Comparison of ENCODE assay signal across 8 mouse cellular contexts in genomic region chr11:88822991-88823390, GRCm38 (mm10). TPM values are rescaled to one million over a fixed set of nuclear protein-coding genes. Genes with fewer than 3 reads are reported as not detected.
DNase-seq lines count a peak whose midpoint lies in the region; ATAC-seq and TF ChIP-seq lines count a peak whose summit lies in the region.

No protein-coding gene starts in this region.

- TF ChIP-seq POLR2A in limb, embryonic 14.5 days (IDR thresholded peaks at IDR 0.05; ENCODE audit: borderline replicate concordance, extremely low read depth, insufficient read depth, insufficient read length): peak; percentile 25; the same call in 1 of the 2 replicates
- no peak for TF ChIP-seq POLR2A in myocyte (IDR thresholded peaks at IDR 0.05; ENCODE audit: insufficient read length, low read depth)
- no peak for TF ChIP-seq POLR2A in thymus, adult 2 months (IDR thresholded peaks at IDR 0.05; ENCODE audit: control insufficient read depth, extremely low read depth, insufficient read depth, low read length, poor library complexity)

- H3K4me2 ChIP-seq in embryonic facial prominence, embryonic 11.5 days (ENCODE audit: low read depth, low read length): peak overlapping the region; percentile 34
- H3K4me2 ChIP-seq in heart, embryonic 11.5 days: peak overlapping the region; percentile 63
- peak overlapping the region; percentile 59 for H3K4me2 ChIP-seq in kidney, embryonic 15.5 days
- H3K4me2 ChIP-seq in limb, embryonic 14.5 days (replicated peaks; ENCODE audit: low read depth, low read length, severe bottlenecking): peak overlapping the region; percentile 40
- H3K4me2 ChIP-seq in myocyte (ENCODE audit: low read depth): peak overlapping the region; percentile 67

- H3K4me1 ChIP-seq in embryonic facial prominence, embryonic 11.5 days (ENCODE audit: control insufficient read depth, insufficient read depth, low read length): peaks cover 7% of the 10 kb centered on the region
- peaks cover 19% of the 10 kb centered on the region for H3K4me1 ChIP-seq in heart, embryonic 11.5 days (ENCODE audit: control insufficient read depth, insufficient read depth, low read length)
- H3K4me1 ChIP-seq in kidney, embryonic 15.5 days: peaks cover 30% of the 10 kb centered on the region
- H3K4me1 ChIP-seq in limb, embryonic 14.5 days (ENCODE audit: control insufficient read depth, insufficient read depth, low read length): peaks cover 5% of the 10 kb centered on the region; the same call in 1 of the 2 replicates
- no peaks in the 10 kb centered on the region for H3K4me1 ChIP-seq in thymus, adult 2 months (replicated peaks; ENCODE audit: control insufficient read depth, insufficient read depth, low read length)

- TF ChIP-seq CTCF in thymus, adult 2 months (IDR thresholded peaks at IDR 0.05; ENCODE audit: borderline replicate concordance, control insufficient read depth, extremely low read depth, insufficient read depth, low read length, poor library complexity): no peak

- no peak overlapping the region for H3ac ChIP-seq in myocyte (ENCODE audit: control insufficient read depth, insufficient read length)

- no peaks in the 10 kb centered on the region for H3K9me3 ChIP-seq in embryonic facial prominence, embryonic 11.5 days (replicated peaks; ENCODE audit: control insufficient read depth, low read length)
- no peaks in the 10 kb centered on the region for H3K9me3 ChIP-seq in heart, embryonic 11.5 days (replicated peaks; ENCODE audit: control insufficient read depth, low read length)
- H3K9me3 ChIP-seq in kidney, embryonic 15.5 days (replicated peaks): no peaks in the 10 kb centered on the region
- H3K9me3 ChIP-seq in limb, embryonic 14.5 days (ENCODE audit: control insufficient read depth, low read length): no peaks in the 10 kb centered on the region

- H3K4me3 ChIP-seq in embryonic facial prominence, embryonic 11.5 days (ENCODE audit: low read depth, low read length): no peak overlapping the region
- peak overlapping the region; percentile 25 for H3K4me3 ChIP-seq in heart, embryonic 11.5 days (ENCODE audit: low read depth, low read length)
- H3K4me3 ChIP-seq in kidney, embryonic 15.5 days (replicated peaks): peak overlapping the region; percentile 34
- H3K4me3 ChIP-seq in limb, embryonic 14.5 days (replicated peaks; ENCODE audit: low read length): no peak overlapping the region
- H3K4me3 ChIP-seq in myocyte: no peak overlapping the region
- no peak overlapping the region for H3K4me3 ChIP-seq in thymus, adult 2 months (ENCODE audit: control insufficient read depth, insufficient read depth, low read length)

- no peaks in the 10 kb centered on the region for H3K36me3 ChIP-seq in embryonic facial prominence, embryonic 11.5 days (replicated peaks; ENCODE audit: control insufficient read depth, insufficient read depth, low read depth, low read length)
- no peaks in the 10 kb centered on the region for H3K36me3 ChIP-seq in heart, embryonic 11.5 days (ENCODE audit: control insufficient read depth, insufficient read depth, low read length)
- no peaks in the 10 kb centered on the region for H3K36me3 ChIP-seq in kidney, embryonic 15.5 days
- no peaks in the 10 kb centered on the region for H3K36me3 ChIP-seq in limb, embryonic 14.5 days (ENCODE audit: control insufficient read depth, insufficient read depth, low read length)
- no peaks in the 10 kb centered on the region for H3K36me3 ChIP-seq in myocyte (ENCODE audit: control insufficient read depth, insufficient read depth)
- no peaks in the 10 kb centered on the region for H3K36me3 ChIP-seq in thymus, adult 2 months (ENCODE audit: control insufficient read depth, insufficient read depth, low read length)

- no peak overlapping the region for H3K9ac ChIP-seq in embryonic facial prominence, embryonic 11.5 days (replicated peaks; ENCODE audit: low read length)
- H3K9ac ChIP-seq in heart, embryonic 11.5 days (ENCODE audit: low read depth, low read length): no peak overlapping the region
- 0 out of 2 replicates have a peak overlapping the region, but pooled peaks have one; percentile 12 for H3K9ac ChIP-seq in kidney, embryonic 15.5 days
- H3K9ac ChIP-seq in limb, embryonic 14.5 days (ENCODE audit: low read depth, low read length, severe bottlenecking): no peak overlapping the region

- H3K27me3 ChIP-seq in embryonic facial prominence, embryonic 11.5 days (ENCODE audit: control insufficient read depth, insufficient read depth, low read length): peaks cover 3% of the 10 kb centered on the region; the same call in 1 of the 2 replicates
- no peaks in the 10 kb centered on the region for H3K27me3 ChIP-seq in heart, embryonic 11.5 days (ENCODE audit: control insufficient read depth, insufficient read depth, low read length)
- H3K27me3 ChIP-seq in kidney, embryonic 15.5 days: peaks cover 8% of the 10 kb centered on the region; the same call in 1 of the 2 replicates
- H3K27me3 ChIP-seq in limb, embryonic 14.5 days (ENCODE audit: control insufficient read depth, insufficient read depth, low read length): peaks cover 17% of the 10 kb centered on the region; the same call in 1 of the 2 replicates
- H3K27me3 ChIP-seq in myocyte (ENCODE audit: control insufficient read depth, insufficient read depth, insufficient read length): no peaks in the 10 kb centered on the region
- H3K27me3 ChIP-seq in thymus, adult 2 months (ENCODE audit: control insufficient read depth, insufficient read depth, low read length): no peaks in the 10 kb centered on the region

- H3K79me2 ChIP-seq in myocyte (ENCODE audit: control insufficient read depth, insufficient read depth): no peaks in the 10 kb centered on the region

- ATAC-seq in CD4-positive, CD25-positive, alpha-beta regulatory T cell, adult 4 months: peak; percentile 34
- peak; percentile 58 for ATAC-seq in embryonic facial prominence, embryonic 11.5 days (replicated peaks; ENCODE audit: insufficient number of reproducible peaks, low FRiP score, low TSS enrichment, low read depth)
- no peak; the same call in 1 of the 2 replicates for ATAC-seq in heart, embryonic 11.5 days (replicated peaks; ENCODE audit: insufficient number of reproducible peaks, low FRiP score, low TSS enrichment)
- peak; percentile 61 for ATAC-seq in kidney, embryonic 15.5 days (replicated peaks; ENCODE audit: low FRiP score)
- ATAC-seq in limb, embryonic 14.5 days (ENCODE audit: low FRiP score, low read depth): peak; percentile 67

- H3K27ac ChIP-seq in embryonic facial prominence, embryonic 11.5 days (replicated peaks; ENCODE audit: low read depth, low read length): no peak overlapping the region
- H3K27ac ChIP-seq in heart, embryonic 11.5 days (ENCODE audit: low read depth, low read length): no peak overlapping the region
- no peak overlapping the region for H3K27ac ChIP-seq in kidney, embryonic 15.5 days
- no peak overlapping the region for H3K27ac ChIP-seq in limb, embryonic 14.5 days (replicated peaks; ENCODE audit: low read depth, low read length)
- H3K27ac ChIP-seq in thymus, adult 2 months (ENCODE audit: control insufficient read depth, insufficient read depth, low read length): no peak overlapping the region

- peak; percentile 86 for DNase-seq in adrenal gland, postnatal 14 days
- peak; percentile 94 for DNase-seq in embryonic facial prominence, embryonic 11.5 days (ENCODE audit: low spot score)
- peak; percentile 90 for DNase-seq in limb, embryonic 14.5 days (ENCODE audit: low spot score)
- peak; percentile 47 for DNase-seq in thymus, adult 2 months

- 3% methylated on average over 7 of the region's 7 CpGs for WGBS in embryonic facial prominence, embryonic 11.5 days
- WGBS in heart, embryonic 11.5 days (ENCODE audit: insufficient replicate concordance): 5% methylated on average over 7 of the region's 7 CpGs
- under 1% methylated on average over 7 of the region's 7 CpGs for WGBS in kidney, embryonic 15.5 days
- WGBS in limb, embryonic 14.5 days: 2% methylated on average over 7 of the region's 7 CpGs
- WGBS in thymus, adult 2 months: 14% methylated on average over 7 of the region's 7 CpGs

TF ChIP-seq in myocyte, 11 proteins besides CTCF, POLR2A, EP300 and RAD21:
- no peak for TF ChIP-seq TCF12 (IDR thresholded peaks at IDR 0.05; ENCODE audit: insufficient read depth, poor library complexity, severe bottlenecking)
- no peak for TF ChIP-seq MYOG (IDR thresholded peaks at IDR 0.05; ENCODE audit: control insufficient read depth in 1 of 3, insufficient read depth in 1 of 3, insufficient read length in 2 of 3, low read depth in 2 of 3)
- TF ChIP-seq MAX (IDR thresholded peaks at IDR 0.05; ENCODE audit: low read depth): no peak
- TF ChIP-seq CEBPB (IDR thresholded peaks at IDR 0.05; ENCODE audit: insufficient read depth, poor library complexity, severe bottlenecking): no peak
- TF ChIP-seq MYOD1 (IDR thresholded peaks at IDR 0.05; ENCODE audit: control insufficient read depth in 1 of 3, insufficient read length in 2 of 3, low read depth in 2 of 3): no peak
- no peak for TF ChIP-seq POLR2AphosphoS2 (IDR thresholded peaks at IDR 0.05; ENCODE audit: insufficient read length, low read depth)
- no peak for TF ChIP-seq SRF (IDR thresholded peaks at IDR 0.05; ENCODE audit: control insufficient read depth, insufficient read length, low read depth)
- TF ChIP-seq E2F4 (IDR thresholded peaks at IDR 0.05; ENCODE audit: insufficient read depth): no peak
- no peak for TF ChIP-seq USF1 (IDR thresholded peaks at IDR 0.05; ENCODE audit: low read depth)
- TF ChIP-seq REST (IDR thresholded peaks at IDR 0.05; ENCODE audit: insufficient read depth, insufficient read length): no peak
- TF ChIP-seq TCF3 (IDR thresholded peaks at IDR 0.05; ENCODE audit: insufficient read length, low read depth): no peak

RNA-seq across cellular contexts. Expression of gene Akap1, which starts 41.4 kb away (rescaled TPM):
- 1 to 10 TPM; 1.3 to 1.6 TPM for polyA plus RNA-seq in CD4-positive, CD25-positive, alpha-beta regulatory T cell, adult 4 months (2017; shearing (Covaris generic))
- total RNA-seq in adrenal gland, postnatal 14 days (2021): 128 and 149 TPM in 2 replicates
- 9.6 and 12.3 TPM in 2 replicates for polyA plus RNA-seq in embryonic facial prominence, embryonic 11.5 days (2014; fragmentation: Nextera tagmentation; extraction: Ambion mirVana)
- 24.4 and 24.7 TPM in 2 replicates for polyA plus RNA-seq in heart, embryonic 11.5 days (2014; fragmentation: Nextera tagmentation; extraction: Ambion mirVana)
- polyA plus RNA-seq in kidney, embryonic 15.5 days (2015; fragmentation: Nextera tagmentation; extraction: Ambion mirVana): 20.8 and 22.2 TPM in 2 replicates
- polyA plus RNA-seq in limb, embryonic 14.5 days (2012; rRNA removed): 31.4 and 33.5 TPM in 2 replicates
- polyA plus RNA-seq in limb, embryonic 14.5 days (2014; fragmentation: Nextera tagmentation; extraction: Ambion mirVana): 14.9 and 15.0 TPM in 2 replicates
- polyA plus RNA-seq in myocyte (2012; fragmentation: generic; extraction: Trizol): 25.4 TPM
- 33.6 and 41.3 TPM in 2 replicates for polyA plus RNA-seq in thymus, adult 2 months (2012; rRNA removed)

Comparison
In these comparisons a context has a peak if more than half of its experiments do, and no peak if none do; other contexts are left out.
1. H3K4me3 ChIP-seq: peak in heart, embryonic 11.5 days (single experiment) and kidney, embryonic 15.5 days (single experiment); none in embryonic facial prominence, embryonic 11.5 days (single experiment), limb, embryonic 14.5 days (single experiment), myocyte (single experiment) and thymus, adult 2 months (single experiment).
2. Peak in every context shown above with its lines, with median percentiles within 50 percentile points of each other: DNase-seq and H3K4me2 ChIP-seq.